Mouse (Mus musculus) heart, embryonic 12.5 days (tissue): ENCODE results near the gene Adarb2. TPM values are rescaled to one million over a fixed set of nuclear protein-coding genes. Genes with fewer than 3 reads are reported as not detected.

Source experiments
- ATAC-seq: fragments of 200-750 bp; cut with Nextera tagmentation; 2 replicates; pipeline ENCODE4 v1.8.0; 2017; ENCODE audit warnings: moderate TSS enrichment, moderate library complexity; ENCODE audit not compliant: insufficient number of reproducible peaks, low FRiP score
- H3K27ac ChIP-seq: fragments of 300-500 bp; sonication (generic); 2 replicates; pipeline ENCODE4 v1.5.1; 2016; ENCODE audit warnings: mild to moderate bottlenecking, moderate library complexity; ENCODE audit not compliant: poor library complexity, severe bottlenecking
- H3K27me3 ChIP-seq: fragments of 300-500 bp; sonication (generic); replicated peaks from 2 replicates; pipeline ENCODE4 v1.6.1; 2016; ENCODE audit warnings: mild to moderate bottlenecking, moderate library complexity
- H3K36me3 ChIP-seq: fragments of 300-500 bp; sonication (generic); 2 replicates; pipeline ENCODE4 v1.6.1; 2016; ENCODE audit warnings: mild to moderate bottlenecking, moderate library complexity
- H3K4me1 ChIP-seq: fragments of 300-500 bp; sonication (generic); replicated peaks from 2 replicates; pipeline ENCODE4 v1.6.1; 2016; ENCODE audit warnings: mild to moderate bottlenecking
- H3K4me2 ChIP-seq: fragments of 300-500 bp; sonication (generic); 2 replicates; pipeline ENCODE4 v1.6.1; 2016; ENCODE audit warnings: mild to moderate bottlenecking, moderate library complexity
- H3K4me3 ChIP-seq: fragments of 300-500 bp; sonication (generic); 2 replicates; pipeline ENCODE4 v1.5.1; 2016; ENCODE audit warnings: mild to moderate bottlenecking
- H3K9ac ChIP-seq: fragments of 300-500 bp; sonication (generic); 2 replicates; pipeline ENCODE4 v1.6.1; 2016; ENCODE audit warnings: mild to moderate bottlenecking, moderate library complexity
- H3K9me3 ChIP-seq: fragments of 300-500 bp; sonication (generic); replicated peaks from 2 replicates; pipeline ENCODE4 v1.6.1; 2016; ENCODE audit warnings: mild to moderate bottlenecking, moderate library complexity
- WGBS: fragments of 180-500 bp; shearing (Covaris S2); methylation state at CpG from one replicate; pipeline ENCODE4 v1.1.7; 2016; 5-methylcytosine and 5-hydroxymethylcytosine counted together
- polyA plus RNA-seq: library from polyadenylated mRNA; unstranded; fragments of >200 nt; fragmentation: Nextera tagmentation; extraction: Ambion mirVana; gene quantifications from 2 replicates; pipeline ENCODE4 v1.2.1, GENCODE M21; 2016

The Adarb2 gene
- polyA plus RNA-seq, 1 experiment from 2014 or later = 0.17 TPM

- H3K36me3 ChIP-seq = no peaks in the 10 kb centered on the region
- H3K27me3 ChIP-seq = no peaks in the 10 kb centered on the region
- no peaks in the 10 kb centered on the region for H3K9me3 ChIP-seq
- ATAC-seq = no peak
- H3K27ac ChIP-seq = no peak overlapping the region
- no peak overlapping the region for H3K4me2 ChIP-seq
- no peaks in the 10 kb centered on the region for H3K4me1 ChIP-seq
- H3K9ac ChIP-seq = no peak overlapping the region
- no peak overlapping the region for H3K4me3 ChIP-seq
- WGBS = 61% methylated on average over 1 of the region's 1 CpGs
Measured at GRCm38 (mm10) chr13:8388541-8388940, 185.9 kb downstream of the Adarb2 start.

- no peak for ATAC-seq
- no peaks in the 10 kb centered on the region for H3K36me3 ChIP-seq
- H3K4me2 ChIP-seq = no peak overlapping the region
- H3K9ac ChIP-seq = no peak overlapping the region
- H3K27me3 ChIP-seq = no peaks in the 10 kb centered on the region
- no peak overlapping the region for H3K4me3 ChIP-seq
- H3K4me1 ChIP-seq = 0 out of 2 replicates have a peak, but pooled peaks cover 1% of the 10 kb centered on the region
- H3K9me3 ChIP-seq = no peaks in the 10 kb centered on the region
- WGBS = 71% methylated on average over 4 of the region's 4 CpGs
- no peak overlapping the region for H3K27ac ChIP-seq
Measured at GRCm38 (mm10) chr13:8400265-8401041, 197.8 kb downstream of the Adarb2 start.

- Histone ChIP-seq H3K4me1 (0 out of 2 replicates have a peak, but pooled peaks cover 3% of the 10 kb centered on the region), H3K9me3 (no peaks in the 10 kb centered on the region), H3K27me3 (no peaks in the 10 kb centered on the region), H3K27ac (no peak overlapping the region), H3K4me2 (no peak overlapping the region), H3K9ac (no peak overlapping the region), H3K4me3 (no peak overlapping the region), H3K36me3 (no peaks in the 10 kb centered on the region)
- 62% methylated on average over 3 of the region's 3 CpGs for WGBS
- ATAC-seq = no peak
Measured at GRCm38 (mm10) chr13:8402324-8402873, 199.7 kb downstream of the Adarb2 start.

GRCm38 (mm10) chr13:8406020-8406419 is 203.4 kb downstream of the Adarb2 start:
- Histone ChIP-seq H3K4me1 (0 out of 2 replicates have a peak, but pooled peaks cover 7% of the 10 kb centered on the region), H3K9me3 (no peaks in the 10 kb centered on the region), H3K4me3 (no peak overlapping the region), H3K27me3 (no peaks in the 10 kb centered on the region), H3K36me3 (no peaks in the 10 kb centered on the region), H3K9ac (no peak overlapping the region), H3K4me2 (no peak overlapping the region), H3K27ac (no peak overlapping the region)
- ATAC-seq = peak; percentile 53
- WGBS = 21% methylated on average over 6 of the region's 6 CpGs

DNA sequence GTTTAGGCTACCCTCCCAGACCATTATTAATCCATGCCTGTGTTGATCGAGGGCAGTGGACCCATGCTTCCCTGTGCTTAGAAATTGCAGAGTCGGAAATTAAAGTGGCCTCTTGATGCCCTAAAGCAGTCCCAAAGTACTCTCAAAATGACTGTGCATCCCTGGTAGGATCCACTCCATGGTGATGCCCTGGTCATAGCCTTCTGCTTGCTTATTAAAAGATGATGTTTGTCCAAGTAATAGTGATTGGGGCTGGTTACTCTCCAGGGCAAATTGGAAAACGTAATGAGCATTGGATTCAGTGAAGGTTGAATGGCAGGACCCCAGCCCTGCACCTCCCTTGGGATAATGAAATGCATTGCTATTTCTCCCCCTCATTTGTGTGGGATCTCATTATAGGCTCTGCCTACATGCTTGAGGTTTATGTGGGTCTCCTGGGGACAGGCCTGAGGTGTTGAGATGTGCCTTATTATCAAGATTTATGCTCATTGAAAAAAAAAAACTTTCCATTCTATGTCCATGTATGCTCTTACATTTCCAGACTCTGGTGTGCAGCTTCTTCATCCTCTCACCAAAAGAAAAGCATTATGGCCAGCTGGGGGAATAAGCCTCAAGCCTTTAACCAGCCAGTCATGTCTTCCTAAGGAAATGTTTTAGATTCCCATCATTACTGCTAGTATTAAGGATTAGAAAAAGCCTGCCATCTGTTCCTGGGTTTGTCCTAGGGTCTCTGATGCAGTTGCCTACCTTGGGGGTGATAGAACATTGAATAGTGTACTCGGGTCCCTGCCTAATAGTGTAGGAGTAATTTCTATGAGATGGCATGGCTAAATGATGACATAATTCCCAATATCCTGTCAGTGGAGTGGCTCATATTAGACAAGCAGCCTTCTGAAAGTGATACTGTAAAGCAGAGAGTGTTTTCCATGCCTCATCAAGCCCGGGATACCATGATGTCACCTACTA is 208.0 kb downstream of the Adarb2 start:
- Histone ChIP-seq H3K27me3 (no peaks in the 10 kb centered on the region), H3K4me1 (0 out of 2 replicates have a peak, but pooled peaks cover 4% of the 10 kb centered on the region), H3K4me3 (no peak overlapping the region), H3K9ac (no peak overlapping the region), H3K4me2 (no peak overlapping the region), H3K36me3 (no peaks in the 10 kb centered on the region), H3K9me3 (no peaks in the 10 kb centered on the region), H3K27ac (no peak overlapping the region)
- ATAC-seq = no peak
- 68% methylated on average over 5 of the region's 5 CpGs for WGBS

- 82% methylated on average over 15 of the region's 15 CpGs for WGBS
- no peak overlapping the region for H3K27ac ChIP-seq
- no peaks in the 10 kb centered on the region for H3K27me3 ChIP-seq
- no peak overlapping the region for H3K4me2 ChIP-seq
- no peaks in the 10 kb centered on the region for H3K36me3 ChIP-seq
- H3K4me1 ChIP-seq = no peaks in the 10 kb centered on the region
- H3K9ac ChIP-seq = no peak overlapping the region
- H3K4me3 ChIP-seq = no peak overlapping the region
- no peaks in the 10 kb centered on the region for H3K9me3 ChIP-seq
- no peak for ATAC-seq
Measured at GRCm38 (mm10) chr13:8424019-8424719, 221.5 kb downstream of the Adarb2 start.

DNA sequence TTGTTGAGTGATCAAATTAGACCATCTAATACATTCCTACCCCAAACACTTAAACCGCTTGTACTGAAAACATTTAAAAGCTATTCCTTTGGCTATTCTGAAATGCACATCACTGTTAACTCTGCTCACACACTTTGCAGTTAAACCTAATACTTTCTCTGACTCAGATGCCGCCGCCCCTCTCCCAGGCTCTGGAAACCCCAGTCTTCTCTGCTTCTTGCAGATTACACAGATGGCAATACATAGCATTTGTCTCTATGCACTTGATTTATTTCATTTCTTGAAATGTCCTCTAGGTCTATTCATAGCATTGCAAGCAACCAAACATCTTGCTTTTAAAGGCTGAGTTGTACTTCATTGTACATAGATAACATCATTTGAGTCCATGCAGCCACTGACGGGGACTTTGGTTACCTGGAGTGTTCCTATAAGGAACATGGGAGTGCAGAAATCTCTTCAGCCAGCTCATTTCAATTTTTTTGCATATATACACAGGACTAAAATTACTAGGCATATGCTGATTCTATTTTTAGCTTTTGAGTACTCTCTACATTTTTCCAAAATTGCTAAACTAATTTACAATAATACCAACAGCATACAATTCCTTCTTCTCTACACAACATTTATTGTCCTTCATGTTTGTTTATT is 236.6 kb downstream of the Adarb2 start:
- no peak overlapping the region for H3K9ac ChIP-seq
- WGBS = 82% methylated on average over 4 of the region's 4 CpGs
- H3K4me2 ChIP-seq = no peak overlapping the region
- H3K4me3 ChIP-seq = no peak overlapping the region
- no peak overlapping the region for H3K27ac ChIP-seq
- 0 out of 2 replicates have a peak, but pooled peaks cover under 1% of the 10 kb centered on the region for H3K9me3 ChIP-seq
- H3K27me3 ChIP-seq = no peaks in the 10 kb centered on the region
- H3K36me3 ChIP-seq = no peaks in the 10 kb centered on the region
- no peaks in the 10 kb centered on the region for H3K4me1 ChIP-seq
- no peak for ATAC-seq

DNA sequence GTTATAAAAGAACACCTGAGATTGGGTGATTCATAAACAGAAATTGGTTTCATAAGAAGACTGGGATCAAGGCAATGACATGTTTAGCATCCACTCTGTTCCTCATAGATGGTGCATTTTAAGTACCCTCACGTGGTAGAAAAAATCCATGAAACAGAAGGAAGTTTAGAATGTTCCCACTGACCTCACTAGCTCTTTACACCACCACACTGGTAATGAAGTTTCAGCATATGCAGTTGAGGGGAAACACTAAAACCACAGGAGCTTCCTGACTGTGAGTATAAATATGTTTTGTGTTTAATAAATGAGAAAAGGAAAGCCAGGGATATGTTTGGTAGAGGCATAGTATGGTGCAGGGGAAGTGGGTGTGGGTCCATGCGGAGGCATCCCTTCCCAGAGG is 242.7 kb downstream of the Adarb2 start:
- no peak overlapping the region for H3K4me2 ChIP-seq
- no peaks in the 10 kb centered on the region for H3K36me3 ChIP-seq
- H3K9ac ChIP-seq = no peak overlapping the region
- 66% methylated on average over 2 of the region's 2 CpGs for WGBS
- no peaks in the 10 kb centered on the region for H3K9me3 ChIP-seq
- no peak for ATAC-seq
- H3K27me3 ChIP-seq = no peaks in the 10 kb centered on the region
- H3K27ac ChIP-seq = no peak overlapping the region
- H3K4me1 ChIP-seq = no peaks in the 10 kb centered on the region
- no peak overlapping the region for H3K4me3 ChIP-seq

DNA sequence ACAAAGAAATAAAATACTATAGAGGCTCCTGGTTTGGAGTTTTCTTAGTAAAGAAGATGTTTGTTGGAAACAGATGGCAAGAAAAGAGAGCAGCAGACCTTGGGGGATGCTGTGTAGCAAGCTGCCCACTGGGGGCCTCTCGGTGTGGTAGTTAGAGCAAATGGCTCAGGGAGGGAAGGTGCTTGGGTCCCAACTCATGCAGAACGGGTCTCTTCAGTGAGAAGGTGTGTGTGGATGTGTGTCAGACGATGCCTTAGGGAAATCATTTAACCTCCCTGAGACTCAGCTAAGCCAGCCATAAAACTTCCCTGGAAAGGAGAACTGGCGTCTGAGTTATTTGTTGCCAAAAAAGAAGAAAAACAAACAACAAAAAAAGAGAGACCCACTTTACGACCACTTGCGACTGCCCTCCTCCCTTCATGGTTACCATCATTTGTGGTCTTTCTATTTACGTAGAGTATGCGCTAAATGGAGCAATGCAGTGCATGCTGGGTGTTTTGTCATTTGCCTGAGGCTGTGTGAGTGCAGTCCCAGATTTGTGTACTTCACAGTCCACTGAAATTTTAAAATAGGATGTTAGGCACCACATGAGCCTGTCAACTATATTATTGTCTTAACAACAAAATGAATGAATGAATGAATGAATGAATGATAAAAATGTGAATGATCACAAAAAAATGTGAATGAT is 245.7 kb downstream of the Adarb2 start:
- Histone ChIP-seq H3K36me3 (no peaks in the 10 kb centered on the region), H3K27me3 (no peaks in the 10 kb centered on the region), H3K4me3 (no peak overlapping the region), H3K4me1 (no peaks in the 10 kb centered on the region), H3K9ac (no peak overlapping the region), H3K9me3 (no peaks in the 10 kb centered on the region), H3K27ac (no peak overlapping the region), H3K4me2 (no peak overlapping the region)
- no peak for ATAC-seq
- 73% methylated on average over 8 of the region's 8 CpGs for WGBS

GRCm38 (mm10) chr13:8451581-8451980 is 248.9 kb downstream of the Adarb2 start:
- no peaks in the 10 kb centered on the region for H3K9me3 ChIP-seq
- no peak overlapping the region for H3K9ac ChIP-seq
- no peak overlapping the region for H3K27ac ChIP-seq
- no peaks in the 10 kb centered on the region for H3K27me3 ChIP-seq
- H3K4me2 ChIP-seq = no peak overlapping the region
- ATAC-seq = no peak
- 76% methylated on average over 4 of the region's 4 CpGs for WGBS
- no peaks in the 10 kb centered on the region for H3K4me1 ChIP-seq
- no peaks in the 10 kb centered on the region for H3K36me3 ChIP-seq
- H3K4me3 ChIP-seq = no peak overlapping the region
